Mouse (Mus musculus) frontal cortex, adult (tissue): Measurements from ENCODE around the gene Snrnp200.
"Not testable (repeated sequence)": the region's sequence is repeated elsewhere in the genome, so short reads cannot be mapped to it uniquely, and the experiment has no call there.

Source experiments
- ATAC-seq: cut with Nextera tagmentation; 2 replicates; pipeline ENCODE4 v1.9.2; 2017; ENCODE audit warnings: mild to moderate bottlenecking, moderate library complexity, mixed read lengths; ENCODE audit not compliant: low TSS enrichment

Snrnp200 gene

GRCm38 (mm10) chr2:127254604-127255134 is 46.5 kb downstream of the Snrnp200 start:
- ATAC-seq, result no peak

GRCm38 (mm10) chr2:127255294-127255693 is 47.1 kb downstream of the Snrnp200 start:
- no peak for ATAC-seq

GRCm38 (mm10) chr2:127259340-127259739 is 51.2 kb downstream of the Snrnp200 start:
- ATAC-seq, result peak; percentile 56

- ATAC-seq, result no peak
Measured at GRCm38 (mm10) chr2:127262480-127262879, 54.3 kb downstream of the Snrnp200 start.

- no peak for ATAC-seq
Measured at GRCm38 (mm10) chr2:127267854-127268253, 59.7 kb downstream of the Snrnp200 start.

- ATAC-seq, result peak; percentile 96
Measured at GRCm38 (mm10) chr2:127269491-127270299, 61.5 kb downstream of the Snrnp200 start, which contains the start of gene Stard7. Stard7 (plus strand) TSS chr2:127270218.

GRCm38 (mm10) chr2:127270300-127271041 is 62.3 kb downstream of the Snrnp200 start:
- ATAC-seq, result peak; percentile 87

- ATAC-seq, result no peak
Measured at GRCm38 (mm10) chr2:127271042-127271515, 62.9 kb downstream of the Snrnp200 start.

GRCm38 (mm10) chr2:127272049-127272448 is 63.9 kb downstream of the Snrnp200 start:
- ATAC-seq, result not testable (repeated sequence)

GRCm38 (mm10) chr2:127272806-127273205 is 64.6 kb downstream of the Snrnp200 start:
- no peak for ATAC-seq

GRCm38 (mm10) chr2:127274590-127274989 is 66.4 kb downstream of the Snrnp200 start:
- ATAC-seq, result no peak

- ATAC-seq, result no peak
Measured at GRCm38 (mm10) chr2:127275551-127276320, 67.5 kb downstream of the Snrnp200 start.

- no peak for ATAC-seq
Measured at GRCm38 (mm10) chr2:127278162-127278561, 70.0 kb downstream of the Snrnp200 start.
